Mouse (Mus musculus) neural tube, embryonic 10.5 days (tissue): ENCODE results near the gene Sergef.

Experiments
- DNase-seq: peaks from one replicate; pipeline ENCODE4 v3.0.0-alpha.2; 2017; ENCODE audit warnings: low spot score; ENCODE audit errors: extremely low spot score

The Sergef gene

GRCm38 (mm10) chr7:46616429-46617005 lies 23.1 kb downstream of the Sergef start:
- no peak for DNase-seq

- no peak for DNase-seq
Measured at GRCm38 (mm10) chr7:46615256-46615977, 24.2 kb downstream of the Sergef start.

- no peak for DNase-seq
Measured at GRCm38 (mm10) chr7:46614263-46614662, 25.3 kb downstream of the Sergef start.

GRCm38 (mm10) chr7:46613091-46613490 lies 26.5 kb downstream of the Sergef start:
- no peak for DNase-seq

GRCm38 (mm10) chr7:46612421-46612937 lies 27.1 kb downstream of the Sergef start:
- no peak for DNase-seq

GRCm38 (mm10) chr7:46611970-46612369 lies 27.6 kb downstream of the Sergef start:
- no peak for DNase-seq

GRCm38 (mm10) chr7:46609317-46609716 lies 30.3 kb downstream of the Sergef start:
- DNase-seq: no peak

GRCm38 (mm10) chr7:46607428-46608055 lies 32.1 kb downstream of the Sergef start:
- peak; percentile 71 for DNase-seq

- DNase-seq: no peak
Measured at GRCm38 (mm10) chr7:46607031-46607426, 32.6 kb downstream of the Sergef start.

- DNase-seq: peak; percentile 70
Measured at GRCm38 (mm10) chr7:46606391-46607030, 33.1 kb downstream of the Sergef start.

GRCm38 (mm10) chr7:46603051-46603450 lies 36.6 kb downstream of the Sergef start:
- no peak for DNase-seq

- DNase-seq: no peak
Measured at GRCm38 (mm10) chr7:46602079-46602478, 37.5 kb downstream of the Sergef start.

- no peak for DNase-seq
Measured at GRCm38 (mm10) chr7:46601097-46601496, 38.5 kb downstream of the Sergef start.

GRCm38 (mm10) chr7:46597006-46597405 lies 42.6 kb downstream of the Sergef start:
- DNase-seq: no peak

- no peak for DNase-seq
Measured at GRCm38 (mm10) chr7:46591546-46591945, 48.1 kb downstream of the Sergef start.

GRCm38 (mm10) chr7:46589181-46589580 lies 50.4 kb downstream of the Sergef start:
- DNase-seq: no peak

- DNase-seq: no peak
Measured at GRCm38 (mm10) chr7:46588005-46588404, 51.6 kb downstream of the Sergef start.

GRCm38 (mm10) chr7:46587466-46587865 lies 52.1 kb downstream of the Sergef start:
- no peak for DNase-seq

GRCm38 (mm10) chr7:46586621-46587216 lies 52.9 kb downstream of the Sergef start:
- DNase-seq: no peak

- DNase-seq: no peak
Measured at GRCm38 (mm10) chr7:46582750-46583149, 56.9 kb downstream of the Sergef start.

GRCm38 (mm10) chr7:46581358-46581930 lies 58.2 kb downstream of the Sergef start:
- DNase-seq: no peak
